8 mouse cellular contexts compared by ENCODE assay signal in genomic region chr5:51551852-51552482, GRCm38 (mm10). TPM values are rescaled to one million over a fixed set of nuclear protein-coding genes. Genes with fewer than 3 reads are reported as not detected.
DNase-seq lines count a peak whose midpoint lies in the region; ATAC-seq lines count a peak whose summit lies in the region.

No protein-coding gene starts in this region.

- no peak for DNase-seq in kidney, postnatal 10 days
- peak; percentile 20 for DNase-seq in embryo, embryonic 9.5 days (ENCODE audit: extremely low spot score)
- no peak for DNase-seq in layer of hippocampus, postnatal 10 days (ENCODE audit: low spot score in 2 of 2)
- no peak for DNase-seq in urinary bladder, postnatal 36 days (ENCODE audit: low spot score in 2 of 2)
- no peak for DNase-seq in right cerebral cortex, postnatal 36 days (ENCODE audit: low spot score in 2 of 2)

- H3K4me2 ChIP-seq in kidney, embryonic 14.5 days (replicated peaks; ENCODE audit: low read depth, low read length), result peak overlapping the region; percentile 75
- H3K4me2 ChIP-seq in hindbrain, embryonic 16.5 days (ENCODE audit: low read length), result peak overlapping the region; percentile 60

- H3K27me3 ChIP-seq in kidney, embryonic 14.5 days (ENCODE audit: control insufficient read depth, insufficient read depth, low read length), result no peaks in the 10 kb centered on the region
- no peaks in the 10 kb centered on the region for H3K27me3 ChIP-seq in hindbrain, embryonic 16.5 days (replicated peaks; ENCODE audit: control insufficient read depth, insufficient read depth, low read length)
- peaks cover 10% of the 10 kb centered on the region for H3K27me3 ChIP-seq in megakaryocyte, embryonic 14.5 days (replicated peaks)

- no peaks in the 10 kb centered on the region for H3K9me3 ChIP-seq in kidney, embryonic 14.5 days (ENCODE audit: control insufficient read depth, low read length)
- H3K9me3 ChIP-seq in hindbrain, embryonic 16.5 days (ENCODE audit: control insufficient read depth, low read length), result no peaks in the 10 kb centered on the region
- H3K9me3 ChIP-seq in megakaryocyte, embryonic 14.5 days, result no peaks in the 10 kb centered on the region

- H3K4me1 ChIP-seq in kidney, embryonic 14.5 days (ENCODE audit: control insufficient read depth, insufficient read depth, low read length), result no peaks in the 10 kb centered on the region
- H3K4me1 ChIP-seq in hindbrain, embryonic 16.5 days (ENCODE audit: control insufficient read depth, insufficient read depth, low read depth, low read length), result peaks cover 11% of the 10 kb centered on the region
- H3K4me1 ChIP-seq in megakaryocyte, embryonic 14.5 days, result peaks cover 13% of the 10 kb centered on the region

- no peaks in the 10 kb centered on the region for H3K36me3 ChIP-seq in kidney, embryonic 14.5 days (ENCODE audit: control insufficient read depth, insufficient read depth, low read length)
- H3K36me3 ChIP-seq in hindbrain, embryonic 16.5 days (ENCODE audit: control insufficient read depth, insufficient read depth, low read length), result no peaks in the 10 kb centered on the region
- H3K36me3 ChIP-seq in megakaryocyte, embryonic 14.5 days (replicated peaks; ENCODE audit: low read length), result no peaks in the 10 kb centered on the region

- peak overlapping the region; percentile 57 for H3K4me3 ChIP-seq in kidney, embryonic 14.5 days (ENCODE audit: low read length)
- H3K4me3 ChIP-seq in hindbrain, embryonic 16.5 days (ENCODE audit: low read length), result peak overlapping the region; percentile 51
- H3K4me3 ChIP-seq in megakaryocyte, embryonic 14.5 days (replicated peaks), result peak overlapping the region; percentile 93

- H3K9ac ChIP-seq in kidney, embryonic 14.5 days (ENCODE audit: low read depth, low read length), result peak overlapping the region; percentile 60
- H3K9ac ChIP-seq in hindbrain, embryonic 16.5 days (ENCODE audit: low read depth, low read length), result peak overlapping the region; percentile 28

- peak overlapping the region; percentile 78 for H3K27ac ChIP-seq in kidney, embryonic 14.5 days (ENCODE audit: low read depth, low read length)
- H3K27ac ChIP-seq in hindbrain, embryonic 16.5 days (ENCODE audit: low read depth, low read length), result peak overlapping the region; percentile 36

- no peak for ATAC-seq in kidney, embryonic 14.5 days (ENCODE audit: low FRiP score, low TSS enrichment)
- ATAC-seq in hindbrain, embryonic 16.5 days, result peak; percentile 35

- 13% methylated on average over 12 of the region's 12 CpGs for WGBS in kidney, embryonic 14.5 days
- WGBS in hindbrain, embryonic 16.5 days, result 12% methylated on average over 12 of the region's 12 CpGs

RNA-seq across cellular contexts. Expression of gene Ppargc1a, which starts 15.6 kb away (rescaled TPM):
- 8.3 and 15.8 TPM in 2 replicates for polyA plus RNA-seq in kidney, embryonic 14.5 days (2014; fragmentation: Nextera tagmentation; extraction: Ambion mirVana)
- polyA plus RNA-seq in hindbrain, embryonic 16.5 days (2015; fragmentation: Nextera tagmentation; extraction: Ambion mirVana), result 13.3 and 21.6 TPM in 2 replicates
- not detected in 2 replicates for polyA plus RNA-seq in megakaryocyte, embryonic 14.5 days (2012; ENCODE audit: insufficient read depth, low replicate concordance)
- 10 to 100 TPM; 41.0 to 49.1 TPM for total RNA-seq in layer of hippocampus, postnatal 10 days (2021)
